Mouse (Mus musculus) kidney, postnatal 0 days (tissue): ENCODE measurements at regions not wholly inside any gene's neighbourhood (a gene's known extent, or its start where the extent isn't known, plus 50 kb on each side); places are given as distances from the start of the nearest gene placed in this dataset.

Experiments
- ATAC-seq: fragments of 200-750 bp; cut with Nextera tagmentation; replicated peaks from 2 replicates; pipeline ENCODE4 v1.8.0; 2017; ENCODE audit warnings: low read depth, moderate number of reproducible peaks, moderate TSS enrichment, moderate library complexity; ENCODE audit not compliant: low FRiP score
- DNase-seq: peaks from one replicate; pipeline ENCODE4 v3.0.0-alpha.2; 2016; ENCODE audit warnings: low spot score
- H3K27ac ChIP-seq: fragments of 300-500 bp; sonication (generic); 2 replicates; pipeline ENCODE4 v1.5.1; 2014; ENCODE audit warnings: mild to moderate bottlenecking
- H3K27me3 ChIP-seq: fragments of 300-500 bp; sonication (generic); 2 replicates; pipeline ENCODE4 v1.6.1; 2014; ENCODE audit warnings: low read length, mixed read lengths; ENCODE audit not compliant: insufficient read depth
- H3K36me3 ChIP-seq: fragments of 300-500 bp; sonication (generic); 2 replicates; pipeline ENCODE4 v1.6.1; 2014; ENCODE audit warnings: low read length, mixed read lengths; ENCODE audit not compliant: insufficient read depth
- H3K4me1 ChIP-seq: fragments of 300-500 bp; sonication (generic); replicated peaks from 2 replicates; pipeline ENCODE4 v1.6.1; 2014; ENCODE audit warnings: antibody characterized with exemption, low read length, mixed read lengths; ENCODE audit not compliant: insufficient read depth
- H3K4me2 ChIP-seq: fragments of 300-500 bp; sonication (generic); 2 replicates; pipeline ENCODE4 v1.6.1; 2014; ENCODE audit warnings: mild to moderate bottlenecking, low read length, moderate library complexity, mixed read lengths
- H3K4me3 ChIP-seq: fragments of 300-500 bp; sonication (generic); replicated peaks from 2 replicates; pipeline ENCODE4 v1.5.1; 2014; ENCODE audit warnings: low read depth, low read length
- H3K9ac ChIP-seq: fragments of 300-500 bp; sonication (generic); 2 replicates; pipeline ENCODE4 v1.6.1; 2014; ENCODE audit warnings: low read depth, low read length
- H3K9me3 ChIP-seq: fragments of 300-500 bp; sonication (generic); replicated peaks from 2 replicates; pipeline ENCODE4 v1.6.1; 2016; ENCODE audit warnings: low read length, inconsistent platforms, mixed read lengths
- CTCF ChIP-seq: IDR thresholded peaks from 2 replicates; pipeline ENCODE4 v1.5.1; 2016; ENCODE audit warnings: antibody characterized with exemption, low read depth, mild to moderate bottlenecking, moderate library complexity
- WGBS: fragments of 180-500 bp; shearing (Covaris S2); extraction: QIAGEN DNeasy Blood & Tissue Kit; methylation state at CpG from one replicate; pipeline ENCODE4 v1.1.7; 2014; 5-methylcytosine and 5-hydroxymethylcytosine counted together

DNA sequence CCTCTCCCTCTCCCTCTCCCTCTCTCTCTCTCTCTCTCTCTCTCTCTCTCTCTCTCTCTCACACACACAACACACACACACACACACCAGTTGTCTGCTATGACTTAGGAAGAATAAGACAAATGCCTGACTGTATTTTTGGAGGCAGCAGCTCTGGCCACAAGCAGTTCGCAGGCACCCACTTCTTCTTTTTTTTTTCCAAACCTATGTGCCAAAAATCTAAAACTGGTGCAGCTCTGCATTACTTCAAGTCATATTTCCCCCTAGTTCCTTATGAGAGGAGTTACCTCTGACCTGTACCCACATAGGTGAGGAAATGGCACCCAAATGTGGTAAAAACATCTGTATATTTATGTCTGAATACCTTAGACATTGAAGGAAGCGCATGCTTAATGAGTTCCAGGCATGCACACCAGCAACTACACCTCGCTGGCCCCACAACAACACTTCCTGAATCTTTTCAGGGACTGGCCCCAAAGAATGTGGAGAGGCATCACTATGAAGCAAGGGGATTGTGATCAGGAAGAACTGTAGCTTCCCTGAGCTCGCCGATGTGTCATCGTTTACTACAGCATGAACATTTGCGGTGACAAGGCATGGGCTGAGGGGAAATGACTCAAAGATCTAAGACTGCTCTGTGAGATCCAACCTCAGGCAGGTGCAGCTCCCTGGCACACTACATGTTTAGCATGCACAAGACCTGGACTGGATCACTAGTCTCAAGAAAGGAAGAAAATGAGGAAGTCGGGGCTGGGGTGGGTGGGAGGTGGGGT lies 78.3 kb upstream of the Rnf152 start:
- no peaks in the 10 kb centered on the region for H3K27me3 ChIP-seq
- no peak for ATAC-seq

DNA sequence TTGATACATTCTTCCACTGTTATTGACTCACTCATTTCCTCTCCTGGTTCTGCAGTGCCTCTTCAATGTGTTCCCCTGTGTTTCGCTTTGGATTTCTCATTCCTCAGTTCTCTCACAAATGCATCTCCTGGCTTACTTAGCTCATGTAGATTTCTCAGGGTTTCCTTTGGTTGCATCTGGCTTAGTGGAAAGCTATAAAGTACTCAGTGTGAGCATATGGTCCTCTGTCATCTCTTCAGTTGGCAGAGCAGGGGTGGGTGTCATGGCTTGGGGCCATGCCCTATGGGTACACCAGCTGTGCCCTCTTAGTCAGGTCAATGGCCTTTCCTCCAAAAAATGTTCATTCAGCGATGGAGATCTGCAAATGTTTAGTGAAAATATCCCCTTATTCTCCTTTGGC lies 77.4 kb upstream of the Rnf152 start:
- no peaks in the 10 kb centered on the region for H3K9me3 ChIP-seq
- TF ChIP-seq CTCF, result no peak
- WGBS, result 81% methylated on average over 2 of the region's 2 CpGs
- no peaks in the 10 kb centered on the region for H3K4me1 ChIP-seq
- no peak overlapping the region for H3K4me3 ChIP-seq
- no peak for ATAC-seq
- H3K9ac ChIP-seq, result no peak overlapping the region
- DNase-seq, result no peak
- no peaks in the 10 kb centered on the region for H3K36me3 ChIP-seq
- no peak overlapping the region for H3K27ac ChIP-seq
- no peak overlapping the region for H3K4me2 ChIP-seq
- H3K27me3 ChIP-seq, result no peaks in the 10 kb centered on the region

More for the DNA sequence above, 78.3 kb upstream of the Rnf152 start:
- no peaks in the 10 kb centered on the region for H3K36me3 ChIP-seq
- 75% methylated on average over 8 of the region's 8 CpGs for WGBS
- no peak overlapping the region for H3K4me3 ChIP-seq
- TF ChIP-seq CTCF, result no peak
- no peaks in the 10 kb centered on the region for H3K9me3 ChIP-seq
- no peak overlapping the region for H3K9ac ChIP-seq
- DNase-seq, result no peak
- H3K4me2 ChIP-seq, result no peak overlapping the region
- no peaks in the 10 kb centered on the region for H3K4me1 ChIP-seq
- no peak overlapping the region for H3K27ac ChIP-seq

DNA sequence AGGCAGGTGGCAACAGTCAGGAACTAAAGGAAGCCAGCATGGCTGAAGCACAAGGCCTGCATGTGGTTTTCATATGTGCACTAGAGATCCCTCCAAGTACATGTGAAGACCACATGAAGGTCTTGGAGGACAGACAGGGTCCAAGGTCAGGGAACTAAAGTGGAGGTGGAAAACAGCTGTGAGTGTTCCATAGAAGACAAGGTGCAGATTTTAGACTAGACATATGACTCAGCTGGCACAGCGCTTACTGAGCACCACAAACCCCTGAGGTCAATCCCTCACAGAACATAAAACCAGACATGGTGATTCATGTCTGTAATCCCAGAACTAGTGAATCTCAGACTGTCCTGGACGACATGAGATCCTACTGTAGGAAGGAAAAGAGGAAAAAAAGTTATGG lies 75.3 kb upstream of the Rnf152 start:
- H3K9ac ChIP-seq, result no peak overlapping the region
- no peak overlapping the region for H3K27ac ChIP-seq
- no peak overlapping the region for H3K4me2 ChIP-seq
- H3K36me3 ChIP-seq, result no peaks in the 10 kb centered on the region
- no peaks in the 10 kb centered on the region for H3K4me1 ChIP-seq
- no peak overlapping the region for H3K4me3 ChIP-seq
- DNase-seq, result no peak
- H3K9me3 ChIP-seq, result no peaks in the 10 kb centered on the region
- ATAC-seq, result no peak
- no peak for TF ChIP-seq CTCF
- no peaks in the 10 kb centered on the region for H3K27me3 ChIP-seq
- WGBS, result 38% methylated on average over 2 of the region's 2 CpGs

DNA sequence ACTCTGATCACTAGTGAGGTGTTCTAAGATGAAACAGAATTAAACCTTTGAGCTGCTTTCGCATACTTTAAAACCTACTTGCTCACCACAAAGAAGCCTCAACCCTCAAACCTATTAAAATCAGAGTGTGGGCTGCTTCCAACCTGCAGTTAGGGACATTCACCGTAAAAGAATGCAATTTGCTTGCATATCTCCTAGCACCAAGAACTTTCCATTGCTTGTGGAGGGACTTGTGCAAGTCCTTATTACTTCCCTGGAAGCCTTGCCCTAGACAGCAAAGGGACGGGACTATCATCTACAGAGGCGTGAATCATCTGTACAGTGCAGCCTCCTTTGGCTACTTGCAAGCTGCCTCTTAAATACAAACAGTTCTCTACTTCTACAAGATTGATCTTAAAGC lies 74.2 kb upstream of the Rnf152 start:
- TF ChIP-seq CTCF, result no peak
- ATAC-seq (no peak), DNase-seq (no peak)
- Histone ChIP-seq H3K4me2 (no peak overlapping the region), H3K9me3 (no peaks in the 10 kb centered on the region), H3K36me3 (no peaks in the 10 kb centered on the region), H3K4me1 (no peaks in the 10 kb centered on the region), H3K9ac (no peak overlapping the region), H3K27ac (no peak overlapping the region), H3K27me3 (no peaks in the 10 kb centered on the region), H3K4me3 (no peak overlapping the region)
- WGBS, result 90% methylated on average over 4 of the region's 4 CpGs

DNA sequence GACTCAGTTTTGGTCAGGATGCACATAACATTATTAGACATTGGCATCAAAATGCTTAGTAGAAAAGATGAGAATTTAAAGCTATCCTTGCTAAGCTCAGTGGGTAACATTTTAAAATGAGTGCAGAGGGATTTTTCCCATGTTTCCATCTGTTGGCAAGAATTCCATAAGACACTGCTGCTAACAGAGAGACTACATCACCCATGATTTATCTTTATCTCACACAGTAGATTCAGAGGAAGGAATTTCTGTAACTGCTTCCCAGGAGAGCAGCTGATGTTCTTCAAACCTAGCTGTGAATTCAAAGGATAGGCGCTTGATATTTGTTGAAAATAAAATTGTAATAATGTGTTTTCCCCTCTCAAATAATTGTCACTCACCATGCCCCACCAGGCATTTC lies 71.7 kb upstream of the Rnf152 start:
- Histone ChIP-seq H3K9ac (no peak overlapping the region), H3K9me3 (no peaks in the 10 kb centered on the region), H3K27me3 (no peaks in the 10 kb centered on the region), H3K27ac (no peak overlapping the region), H3K4me2 (no peak overlapping the region), H3K36me3 (no peaks in the 10 kb centered on the region), H3K4me3 (no peak overlapping the region), H3K4me1 (no peaks in the 10 kb centered on the region)
- WGBS, result 73% methylated on average over 1 of the region's 1 CpGs
- no peak for ATAC-seq
- TF ChIP-seq CTCF, result no peak
- peak; percentile 36 for DNase-seq

DNA sequence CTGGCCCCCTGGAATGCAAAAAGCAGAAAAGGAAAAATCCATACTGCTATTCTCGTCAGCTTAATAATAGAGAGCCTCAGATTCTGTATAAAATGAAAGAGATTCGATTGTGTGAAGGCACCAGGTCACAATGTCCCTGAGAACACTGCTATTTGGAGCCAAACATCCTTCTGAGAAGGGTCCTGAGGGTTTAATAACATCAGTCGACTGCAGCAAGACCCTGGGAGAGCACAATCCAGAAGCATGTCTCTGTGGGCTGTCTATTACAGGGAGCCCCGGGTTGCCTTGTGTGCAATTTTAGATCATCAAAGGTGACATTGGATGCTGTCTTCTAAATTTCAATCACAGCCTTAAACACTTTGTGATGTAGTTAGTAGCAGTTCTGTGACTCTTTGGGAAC lies 69.6 kb upstream of the Rnf152 start:
- no peak for ATAC-seq
- Histone ChIP-seq H3K9ac (no peak overlapping the region), H3K4me1 (no peaks in the 10 kb centered on the region), H3K9me3 (no peaks in the 10 kb centered on the region), H3K4me2 (no peak overlapping the region), H3K27ac (no peak overlapping the region), H3K36me3 (no peaks in the 10 kb centered on the region), H3K27me3 (no peaks in the 10 kb centered on the region), H3K4me3 (no peak overlapping the region)
- WGBS, result 61% methylated on average over 4 of the region's 4 CpGs
- DNase-seq, result no peak
- no peak for TF ChIP-seq CTCF

DNA sequence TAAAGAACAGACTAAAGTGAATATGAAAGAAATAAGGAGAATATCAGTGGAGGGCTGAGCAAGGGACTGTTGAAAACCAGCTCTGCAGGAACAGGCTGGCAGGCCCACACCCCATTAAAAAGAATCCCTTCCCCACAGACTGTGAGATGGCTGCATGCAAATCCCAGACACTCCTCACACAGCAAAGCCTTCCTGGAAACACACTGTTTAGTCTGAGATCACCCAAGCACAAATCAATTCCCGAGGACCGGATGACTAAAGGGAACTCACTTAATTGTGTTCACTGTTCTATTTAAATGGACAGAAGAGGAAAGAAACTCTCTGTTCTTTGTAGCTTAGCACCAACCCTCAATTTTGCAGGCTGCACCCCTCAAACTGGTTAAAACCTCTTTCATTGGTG lies 66.9 kb upstream of the Rnf152 start:
- Histone ChIP-seq H3K9ac (no peak overlapping the region), H3K36me3 (no peaks in the 10 kb centered on the region), H3K4me3 (no peak overlapping the region), H3K27me3 (no peaks in the 10 kb centered on the region), H3K4me2 (no peak overlapping the region), H3K9me3 (no peaks in the 10 kb centered on the region), H3K27ac (no peak overlapping the region), H3K4me1 (no peaks in the 10 kb centered on the region)
- no peak for TF ChIP-seq CTCF
- DNase-seq (peak; percentile 6), ATAC-seq (no peak)
- WGBS, result 40% methylated on average over 2 of the region's 2 CpGs
